Mouse (Mus musculus) regulatory T cell (primary cell): ENCODE data around the gene Tkfc.

Source experiments
- in situ Hi-C: fragments of 300-600 bp; cut with MboI, MseI; formaldehyde crosslinking; loops from one replicate; pipeline ENCODE4 v1.15.1; 2025; ENCODE audit warnings: high pct_unique_total_duplicates

Gene Tkfc

GRCm38 (mm10) chr19:10605293-10605900 is at the start of gene Tkfc, which contains the start of gene Ddb1:
Tkfc (minus strand) TSS chr19:10605654.
Ddb1 (plus strand) TSS chr19:10605327.
- in situ Hi-C loops = loop anchor here (25.0 kb wide), 1 partner anchor 1332 kb away; no protein-coding TSS in a partner anchor

- in situ Hi-C loops = no loop called here
Measured at GRCm38 (mm10) chr19:10648156-10648555, 42.7 kb upstream of the Tkfc start.

- in situ Hi-C loops = no loop called here
Measured at GRCm38 (mm10) chr19:10645616-10646015, 40.2 kb upstream of the Tkfc start.

- in situ Hi-C loops = no loop called here
Measured at GRCm38 (mm10) chr19:10640589-10641378, 35.3 kb upstream of the Tkfc start.

GRCm38 (mm10) chr19:10640080-10640479 is 34.6 kb upstream of the Tkfc start:
- in situ Hi-C loops = no loop called here

GRCm38 (mm10) chr19:10637840-10638239 is 32.4 kb upstream of the Tkfc start:
- in situ Hi-C loops = no loop called here

- in situ Hi-C loops = no loop called here
Measured at GRCm38 (mm10) chr19:10634872-10635318, 29.4 kb upstream of the Tkfc start.

- in situ Hi-C loops = no loop called here
Measured at GRCm38 (mm10) chr19:10634106-10634871, 28.8 kb upstream of the Tkfc start, which contains the start of gene Vwce. Vwce (plus strand) TSS chr19:10634213.

GRCm38 (mm10) chr19:10608573-10609240 is 3.3 kb upstream of the Tkfc start:
- in situ Hi-C loops = loop anchor here (25.0 kb wide), 1 partner anchor 1329 kb away; no protein-coding TSS in a partner anchor

GRCm38 (mm10) chr19:10605901-10606622 is 608 bp upstream of the Tkfc start:
- in situ Hi-C loops = loop anchor here (25.0 kb wide), 1 partner anchor 1331 kb away; no protein-coding TSS in a partner anchor

GRCm38 (mm10) chr19:10604534-10604933 is 920 bp downstream of the Tkfc start:
- in situ Hi-C loops = loop anchor here (5.0 to 25.0 kb wide), 2 partner anchors 52 to 1333 kb away; no protein-coding TSS in a partner anchor

- in situ Hi-C loops = loop anchor here (5.0 to 25.0 kb wide), 2 partner anchors 52 to 1333 kb away; no protein-coding TSS in a partner anchor
Measured at GRCm38 (mm10) chr19:10603660-10604523, 1.6 kb downstream of the Tkfc start.

- in situ Hi-C loops = loop anchor here (5.0 to 25.0 kb wide), 2 partner anchors 50 to 1335 kb away; no protein-coding TSS in a partner anchor
Measured at GRCm38 (mm10) chr19:10602787-10603186, 2.7 kb downstream of the Tkfc start.

GRCm38 (mm10) chr19:10602247-10602769 is 3.1 kb downstream of the Tkfc start:
- in situ Hi-C loops = loop anchor here (5.0 to 25.0 kb wide), 2 partner anchors 50 to 1335 kb away; no protein-coding TSS in a partner anchor

GRCm38 (mm10) chr19:10599648-10600047 is 5.8 kb downstream of the Tkfc start:
- in situ Hi-C loops = loop anchor here (5.0 to 25.0 kb wide), 2 partner anchors 47 to 1338 kb away; no protein-coding TSS in a partner anchor

- in situ Hi-C loops = no loop called here
Measured at GRCm38 (mm10) chr19:10598188-10598587, 7.3 kb downstream of the Tkfc start.

- in situ Hi-C loops = no loop called here
Measured at GRCm38 (mm10) chr19:10591659-10592377, 13.6 kb downstream of the Tkfc start.

- in situ Hi-C loops = no loop called here
Measured at GRCm38 (mm10) chr19:10590301-10590700, 15.2 kb downstream of the Tkfc start.
